Mouse (Mus musculus) midbrain, embryonic 15.5 days (tissue): ENCODE results near the gene Ccdc188. TPM values are rescaled to one million over a fixed set of nuclear protein-coding genes. Genes with fewer than 3 reads are reported as not detected.

Experiments used
- ATAC-seq: fragments of 200-750 bp; cut with Nextera tagmentation; replicated peaks from 2 replicates; pipeline ENCODE4 v1.8.0; 2017; ENCODE audit warnings: moderate TSS enrichment
- H3K27ac ChIP-seq: fragments of 300-500 bp; sonication (generic); 2 replicates; pipeline ENCODE4 v1.5.1; 2015; ENCODE audit warnings: mild to moderate bottlenecking, inconsistent platforms
- H3K27me3 ChIP-seq: fragments of 300-500 bp; sonication (generic); replicated peaks from 2 replicates; pipeline ENCODE4 v1.6.1; 2015; ENCODE audit warnings: inconsistent platforms
- H3K36me3 ChIP-seq: fragments of 300-500 bp; sonication (generic); replicated peaks from 2 replicates; pipeline ENCODE4 v1.6.1; 2015; ENCODE audit warnings: inconsistent platforms
- H3K4me1 ChIP-seq: fragments of 300-500 bp; sonication (generic); 2 replicates; pipeline ENCODE4 v1.6.1; 2015; ENCODE audit warnings: inconsistent platforms
- H3K4me2 ChIP-seq: fragments of 300-500 bp; sonication (generic); 2 replicates; pipeline ENCODE4 v1.6.1; 2015; ENCODE audit warnings: inconsistent platforms, mild to moderate bottlenecking, moderate library complexity
- H3K4me3 ChIP-seq: fragments of 300-500 bp; sonication (generic); 2 replicates; pipeline ENCODE4 v1.5.1; 2015; ENCODE audit warnings: mild to moderate bottlenecking, inconsistent platforms
- H3K9ac ChIP-seq: fragments of 300-500 bp; sonication (generic); 2 replicates; pipeline ENCODE4 v1.6.1; 2015; ENCODE audit warnings: mild to moderate bottlenecking, inconsistent platforms
- H3K9me3 ChIP-seq: fragments of 300-500 bp; sonication (generic); 2 replicates; pipeline ENCODE4 v1.6.1; 2016; ENCODE audit warnings: inconsistent platforms
- WGBS: fragments of 180-500 bp; shearing (Covaris S2); methylation state at CpG from one replicate; pipeline ENCODE4 v1.1.7; 2015; ENCODE audit warnings: mixed read lengths; 5-methylcytosine and 5-hydroxymethylcytosine counted together
- polyA plus RNA-seq: library from polyadenylated mRNA; unstranded; fragments of >200 nt; fragmentation: Nextera tagmentation; extraction: Ambion mirVana; gene quantifications from 2 replicates; pipeline ENCODE4 v1.2.1, GENCODE M21; 2015

The Ccdc188 gene
- polyA plus RNA-seq, 1 experiment from 2014 or later: 0.14 TPM

GRCm38 (mm10) chr16:18247521-18248399 is 30.1 kb downstream of the Ccdc188 start:
- peak overlapping the region; percentile 76 for H3K9ac ChIP-seq
- peak overlapping the region; percentile 78 for H3K4me2 ChIP-seq
- H3K36me3 ChIP-seq: peaks cover 51% of the 10 kb centered on the region
- peak; percentile 5; the same call in 1 of the 2 replicates for ATAC-seq
- peaks cover 41% of the 10 kb centered on the region for H3K4me1 ChIP-seq
- WGBS: under 1% methylated on average over 33 of the region's 33 CpGs
- H3K27me3 ChIP-seq: no peaks in the 10 kb centered on the region
- H3K4me3 ChIP-seq: peak overlapping the region; percentile 87
- no peaks in the 10 kb centered on the region for H3K9me3 ChIP-seq
- peak overlapping the region; percentile 90 for H3K27ac ChIP-seq

GRCm38 (mm10) chr16:18248433-18249363 is 31.0 kb downstream of the Ccdc188 start, which contains the start of the genes Trmt2a and Ranbp1:
Trmt2a (plus strand) TSS chr16:18248679.
Ranbp1 (minus strand) TSS chr16:18248732.
- Histone ChIP-seq H3K4me1 (peaks cover 41% of the 10 kb centered on the region), H3K9ac (peak within 1 kb of the TSS; percentile 76), H3K4me2 (peak within 1 kb of the TSS; percentile 78), H3K27ac (peak within 1 kb of the TSS; percentile 90), H3K9me3 (no peaks in the 10 kb centered on the region), H3K4me3 (peak within 1 kb of the TSS; percentile 87), H3K27me3 (no peaks in the 10 kb centered on the region), H3K36me3 (peaks cover 51% of the 10 kb centered on the region)
- under 1% methylated on average over 97 of the region's 102 CpGs for WGBS
- ATAC-seq: peak; percentile 96

- Histone ChIP-seq H3K4me1 (peaks cover 41% of the 10 kb centered on the region), H3K27ac (peak overlapping the region; percentile 90), H3K36me3 (peaks cover 56% of the 10 kb centered on the region), H3K27me3 (no peaks in the 10 kb centered on the region), H3K4me2 (peak overlapping the region; percentile 78), H3K9ac (peak overlapping the region; percentile 76), H3K4me3 (peak overlapping the region; percentile 87), H3K9me3 (no peaks in the 10 kb centered on the region)
- WGBS: 5% methylated on average over 27 of the region's 27 CpGs
- peak; percentile 31 for ATAC-seq
These were observed 31.8 kb downstream of the Ccdc188 start for GRCm38 (mm10) chr16:18249364-18249967.

- 45% methylated on average over 4 of the region's 4 CpGs for WGBS
- H3K4me2 ChIP-seq: peak overlapping the region; percentile 78
- H3K27ac ChIP-seq: no peak overlapping the region
- H3K27me3 ChIP-seq: no peaks in the 10 kb centered on the region
- H3K9ac ChIP-seq: no peak overlapping the region
- no peak for ATAC-seq
- H3K4me1 ChIP-seq: peaks cover 41% of the 10 kb centered on the region
- peak overlapping the region; percentile 87 for H3K4me3 ChIP-seq
- H3K36me3 ChIP-seq: peaks cover 51% of the 10 kb centered on the region
- H3K9me3 ChIP-seq: no peaks in the 10 kb centered on the region
These were observed 32.6 kb downstream of the Ccdc188 start for GRCm38 (mm10) chr16:18250231-18250630.

- no peak overlapping the region; the same call in 1 of the 2 replicates for H3K4me3 ChIP-seq
These were observed 33.4 kb downstream of the Ccdc188 start for GRCm38 (mm10) chr16:18250828-18251790.

GRCm38 (mm10) chr16:18252736-18253135 is 35.1 kb downstream of the Ccdc188 start:
- Histone ChIP-seq H3K27me3 (no peaks in the 10 kb centered on the region), H3K36me3 (peaks cover 60% of the 10 kb centered on the region), H3K9ac (no peak overlapping the region), H3K9me3 (no peaks in the 10 kb centered on the region), H3K27ac (no peak overlapping the region), H3K4me2 (no peak overlapping the region), H3K4me3 (no peak overlapping the region), H3K4me1 (peaks cover 25% of the 10 kb centered on the region)
- WGBS: 89% methylated on average over 6 of the region's 6 CpGs
- ATAC-seq: no peak

More at GRCm38 (mm10) chr16:18250828-18251790, 33.4 kb downstream of the Ccdc188 start:
- no peak for ATAC-seq
- Histone ChIP-seq H3K4me2 (peak overlapping the region; percentile 78), H3K4me1 (peaks cover 41% of the 10 kb centered on the region), H3K9me3 (no peaks in the 10 kb centered on the region), H3K36me3 (peaks cover 48% of the 10 kb centered on the region), H3K9ac (no peak overlapping the region), H3K27ac (no peak overlapping the region), H3K27me3 (no peaks in the 10 kb centered on the region)
- WGBS: 62% methylated on average over 10 of the region's 10 CpGs

GRCm38 (mm10) chr16:18253866-18254265 is 36.2 kb downstream of the Ccdc188 start:
- Histone ChIP-seq H3K27me3 (no peaks in the 10 kb centered on the region), H3K9me3 (no peaks in the 10 kb centered on the region), H3K27ac (no peak overlapping the region), H3K4me2 (no peak overlapping the region), H3K9ac (no peak overlapping the region), H3K4me1 (peaks cover 25% of the 10 kb centered on the region), H3K4me3 (no peak overlapping the region), H3K36me3 (peaks cover 69% of the 10 kb centered on the region)
- no peak for ATAC-seq
- WGBS: 84% methylated on average over 1 of the region's 1 CpGs

- Histone ChIP-seq H3K36me3 (peaks cover 73% of the 10 kb centered on the region), H3K9ac (no peak within 1 kb of the TSS), H3K27ac (no peak within 1 kb of the TSS), H3K9me3 (no peaks in the 10 kb centered on the region), H3K4me2 (no peak within 1 kb of the TSS), H3K4me3 (no peak within 1 kb of the TSS), H3K4me1 (no peaks in the 10 kb centered on the region), H3K27me3 (no peaks in the 10 kb centered on the region)
- no peak for ATAC-seq
- 94% methylated on average over 2 of the region's 2 CpGs for WGBS
These were observed 40.5 kb downstream of the Ccdc188 start, which contains the start of gene Gm49776 for GRCm38 (mm10) chr16:18258221-18258620. Gm49776 (minus strand) TSS chr16:18258321.

GRCm38 (mm10) chr16:18265024-18265423 is 47.3 kb downstream of the Ccdc188 start:
- no peak overlapping the region for H3K4me3 ChIP-seq
- H3K9me3 ChIP-seq: no peaks in the 10 kb centered on the region
- H3K4me1 ChIP-seq: no peaks in the 10 kb centered on the region
- H3K27me3 ChIP-seq: no peaks in the 10 kb centered on the region
- H3K27ac ChIP-seq: no peak overlapping the region
- H3K36me3 ChIP-seq: peaks cover 53% of the 10 kb centered on the region
- H3K4me2 ChIP-seq: no peak overlapping the region
- WGBS: 94% methylated on average over 2 of the region's 2 CpGs
- ATAC-seq: no peak
- H3K9ac ChIP-seq: no peak overlapping the region

- Histone ChIP-seq H3K27me3 (no peaks in the 10 kb centered on the region), H3K9me3 (no peaks in the 10 kb centered on the region), H3K4me2 (no peak overlapping the region), H3K9ac (no peak overlapping the region), H3K4me3 (no peak overlapping the region), H3K27ac (no peak overlapping the region), H3K4me1 (no peaks in the 10 kb centered on the region), H3K36me3 (peaks cover 63% of the 10 kb centered on the region)
- 94% methylated on average over 5 of the region's 5 CpGs for WGBS
- no peak for ATAC-seq
These were observed 50.5 kb downstream of the Ccdc188 start for GRCm38 (mm10) chr16:18268182-18268581.
